Mouse (Mus musculus) granulocyte monocyte progenitor cell, adult 5-6 weeks (primary cell): Measurements from ENCODE around the gene Slc38a5. TPM values are rescaled to one million over a fixed set of nuclear protein-coding genes. Genes with fewer than 3 reads are reported as not detected.

Source experiments
- ATAC-seq: replicated peaks from 2 replicates; pipeline ENCODE4 v1.8.0; 2016; ENCODE audit warnings: mild to moderate bottlenecking, moderate TSS enrichment, inconsistent platforms; ENCODE audit not compliant: poor library complexity, severe bottlenecking
- total RNA-seq, 2 experiments: library from RNA; stranded (forward) in 1 of 2; stranded (reverse) in 1 of 2; fragments of 200-712, 200-1000 nt in 1 of 2; fragments of >200 nt in 1 of 2; fragmentation: Nextera tagmentation in 1 of 2; gene quantifications; 2 replicates each; pipeline ENCODE4 v1.2.3; 2014 to 2017

Gene Slc38a5
- total RNA-seq, 2 experiments from 2014 or later: 0.32 TPM; not detected in 1

DNA sequence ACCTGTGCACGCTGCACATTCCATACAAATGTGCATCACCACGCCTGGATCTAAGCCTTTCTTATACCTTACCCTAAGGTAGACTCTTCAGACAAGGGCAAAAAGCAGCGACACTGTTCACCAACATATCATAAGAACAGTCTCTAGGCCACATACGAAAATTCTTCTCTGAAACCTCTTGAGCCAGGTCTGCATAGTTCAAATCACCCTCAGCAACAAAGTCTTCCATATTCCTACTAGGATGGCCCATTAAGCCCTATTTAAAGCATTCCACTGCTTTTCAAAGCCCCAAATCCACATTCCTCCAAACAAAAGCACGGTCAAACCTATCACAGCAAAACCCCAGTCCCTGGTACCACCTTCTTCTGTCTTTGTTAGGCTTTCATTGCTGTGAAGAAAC lies 17.7 kb downstream of the Slc38a5 start:
- no peak for ATAC-seq

- no peak for ATAC-seq
Observed at GRCm38 (mm10) chrX:8309302-8309701, 38.4 kb downstream of the Slc38a5 start.

- peak; percentile 63; the same call in 1 of the 2 replicates for ATAC-seq
Observed at GRCm38 (mm10) chrX:8314905-8315304, 44.0 kb downstream of the Slc38a5 start.

DNA sequence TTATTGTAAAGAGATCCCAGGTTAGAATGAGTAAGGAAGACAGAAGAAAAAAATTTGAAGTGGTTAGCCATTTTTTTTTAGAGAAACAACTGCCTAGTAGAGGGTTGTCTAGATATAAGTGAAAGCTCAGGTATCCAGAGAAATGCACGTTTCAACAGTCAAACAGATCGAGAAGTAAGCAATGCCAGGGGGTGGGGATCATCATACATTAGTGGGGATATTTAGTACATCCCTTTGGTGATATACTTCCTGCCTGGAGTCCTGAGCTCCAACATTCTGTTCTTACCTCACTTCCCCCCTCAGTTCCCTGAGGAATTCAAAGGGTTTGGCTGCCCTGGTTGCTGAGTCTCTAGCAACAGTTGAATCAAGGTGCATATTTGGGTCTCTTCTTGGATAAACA lies 56.2 kb downstream of the Slc38a5 start, which contains the start of gene Ssxb10:
Ssxb10 (plus strand) TSS at position 301 of the 400 bp plus-strand sequence.
- ATAC-seq: no peak

Other genes starting within 250 kb of the Slc38a5 start
- gene Suv39h1, start 196.4 kb upstream of the Slc38a5 start, total RNA-seq (2014; fragmentation: Nextera tagmentation): 80.1 and 105 TPM in 2 replicates
- gene Suv39h1, start 196.4 kb upstream of the Slc38a5 start, total RNA-seq (2017): 79.8 and 82.4 TPM in 2 replicates
- 88.2 and 104 TPM in 2 replicates for gene Was, start 180.6 kb upstream of the Slc38a5 start, total RNA-seq (2014; fragmentation: Nextera tagmentation)
- gene Was, start 180.6 kb upstream of the Slc38a5 start, total RNA-seq (2017): 82.0 and 114 TPM in 2 replicates
- gene Wdr13, start 138.2 kb upstream of the Slc38a5 start, total RNA-seq (2014; fragmentation: Nextera tagmentation): 25.6 and 30.5 TPM in 2 replicates
- gene Wdr13, start 138.2 kb upstream of the Slc38a5 start, total RNA-seq (2017): 15.6 and 17.4 TPM in 2 replicates
- 877 and 914 TPM in 2 replicates for gene Rbm3, start 125.3 kb upstream of the Slc38a5 start, total RNA-seq (2014; fragmentation: Nextera tagmentation)
- gene Rbm3, start 125.3 kb upstream of the Slc38a5 start, total RNA-seq (2017): 1,015 and 1,242 TPM in 2 replicates
- 6.7 and 10.8 TPM in 2 replicates for gene Tbc1d25, start 95.0 kb upstream of the Slc38a5 start, total RNA-seq (2014; fragmentation: Nextera tagmentation)
- 4.1 and 4.4 TPM in 2 replicates for gene Tbc1d25, start 95.0 kb upstream of the Slc38a5 start, total RNA-seq (2017)
- 69.1 and 79.2 TPM in 2 replicates for gene Ebp, start 77.6 kb upstream of the Slc38a5 start, total RNA-seq (2014; fragmentation: Nextera tagmentation)
- 67.8 and 107 TPM in 2 replicates for gene Ebp, start 77.6 kb upstream of the Slc38a5 start, total RNA-seq (2017)
- not detected in 2 replicates for gene Porcn, start 64.6 kb upstream of the Slc38a5 start, total RNA-seq (2014; fragmentation: Nextera tagmentation)
- not detected in 2 replicates for gene Porcn, start 64.6 kb upstream of the Slc38a5 start, total RNA-seq (2017)
- 32.7 and 34.2 TPM in 2 replicates for gene Ftsj1, start 18.7 kb upstream of the Slc38a5 start, total RNA-seq (2014; fragmentation: Nextera tagmentation)
- 20.5 and 37.1 TPM in 2 replicates for gene Ftsj1, start 18.7 kb upstream of the Slc38a5 start, total RNA-seq (2017)
- gene Ssxb10, start 56.3 kb downstream of the Slc38a5 start, total RNA-seq (2014; fragmentation: Nextera tagmentation): not detected in 2 replicates
- gene Ssxb10, start 56.3 kb downstream of the Slc38a5 start, total RNA-seq (2017): not detected in 2 replicates
- gene Ssxb9, start 95.8 kb downstream of the Slc38a5 start, total RNA-seq (2014; fragmentation: Nextera tagmentation): not detected in 2 replicates
- gene Ssxb9, start 95.8 kb downstream of the Slc38a5 start, total RNA-seq (2017): not detected in 2 replicates
- gene Ssxb1, start 142.2 kb downstream of the Slc38a5 start, total RNA-seq (2014; fragmentation: Nextera tagmentation): not detected in 2 replicates
- not detected in 2 replicates for gene Ssxb1, start 142.2 kb downstream of the Slc38a5 start, total RNA-seq (2017)
- not detected in 2 replicates for gene Ssxb2, start 190.6 kb downstream of the Slc38a5 start, total RNA-seq (2014; fragmentation: Nextera tagmentation)
- gene Ssxb2, start 190.6 kb downstream of the Slc38a5 start, total RNA-seq (2017): not detected in 2 replicates